Mouse (Mus musculus) CH12.LX (cell line): Measurements from ENCODE around the gene Bap1. TPM values are rescaled to one million over a fixed set of nuclear protein-coding genes. Genes with fewer than 3 reads are reported as not detected.

ENCODE experiments used
- DNase-seq: peaks from one replicate; pipeline ENCODE4 v3.0.0-alpha.2; 2013; ENCODE audit errors: extremely low read depth
- H3K27ac ChIP-seq: 2 replicates; pipeline ENCODE4 v1.5.1; 2012; ENCODE audit warnings: low read depth, mild to moderate bottlenecking, control low read depth, moderate library complexity; ENCODE audit not compliant: insufficient read depth
- H3K27me3 ChIP-seq: replicated peaks from 2 replicates; pipeline ENCODE3; 2012; ENCODE audit warnings: inconsistent platforms
- H3K36me3 ChIP-seq, 2 experiments: replicated peaks in 1 of 2; 2 replicates each; pipeline versions ENCODE3 to v1.6.1; 2012; ENCODE audit warnings: inconsistent platforms in 1 of 2, low read length in 1 of 2, mild to moderate bottlenecking in 1 of 2, mixed read lengths in 1 of 2, moderate library complexity in 1 of 2; ENCODE audit not compliant: control insufficient read depth in 1 of 2, insufficient read depth in 1 of 2
- H3K4me1 ChIP-seq, 2 experiments: 2 replicates each; pipeline ENCODE4 v1.6.1; 2012; ENCODE audit warnings: inconsistent platforms in 1 of 2, moderate library complexity in 1 of 2; ENCODE audit not compliant: insufficient read depth in 2 of 2, control insufficient read depth in 1 of 2
- H3K4me2 ChIP-seq: 2 replicates; pipeline ENCODE4 v1.6.1; 2012; ENCODE audit warnings: low read depth, mild to moderate bottlenecking, control low read depth; ENCODE audit not compliant: poor library complexity, insufficient read depth, severe bottlenecking
- H3K4me3 ChIP-seq, 3 experiments: fragments of 150-350 bp in 1 of 3; sonication (generic) in 1 of 3; replicated peaks in 1 of 3; 2 replicates each; pipeline versions ENCODE3 to v1.5.1; 2011 to 2012; ENCODE audit warnings: low read depth in 2 of 3, low read length in 2 of 3, mild to moderate bottlenecking in 2 of 3, moderate library complexity in 2 of 3, control low read depth in 1 of 3, improper control_type of control experiment in 1 of 3, inconsistent platforms in 1 of 3, mixed read lengths in 1 of 3; ENCODE audit not compliant: poor library complexity in 1 of 3
- H3K79me2 ChIP-seq: replicated peaks from 2 replicates; pipeline ENCODE4 v1.6.1; 2012; ENCODE audit warnings: mild to moderate bottlenecking, moderate library complexity; ENCODE audit not compliant: control insufficient read depth, poor library complexity, insufficient read depth, severe bottlenecking; ENCODE audit errors: extremely low read depth
- H3K9ac ChIP-seq: 2 replicates; pipeline ENCODE4 v1.6.1; 2012; ENCODE audit warnings: low read depth, mild to moderate bottlenecking, control low read depth, moderate library complexity; ENCODE audit not compliant: insufficient read depth
- H3K9me3 ChIP-seq: replicated peaks from 2 replicates; pipeline ENCODE3; 2012; ENCODE audit warnings: low read length, inconsistent platforms, mixed read lengths
- BHLHE40 ChIP-seq: IDR thresholded peaks from 2 replicates; pipeline ENCODE4 v1.6.1; 2011; ENCODE audit warnings: mild to moderate bottlenecking, low read depth, low read length, improper control_type of control experiment
- CHD2 ChIP-seq: IDR thresholded peaks from 2 replicates; pipeline ENCODE4 v1.6.1; 2011; ENCODE audit warnings: low read length, improper control_type of control experiment
- CTCF ChIP-seq, 2 experiments: IDR thresholded peaks in 1 of 2; conservative IDR thresholded peaks in 1 of 2; 2 replicates each; pipeline ENCODE4 v1.5.1; 2011 to 2012; ENCODE audit warnings: low read depth in 2 of 2, low read length in 2 of 2, improper control_type of control experiment in 1 of 2, inconsistent platforms in 1 of 2, mild to moderate bottlenecking in 1 of 2, moderate library complexity in 1 of 2
- E2F4 ChIP-seq: IDR thresholded peaks from 2 replicates; pipeline ENCODE4 v1.6.1; 2011; ENCODE audit warnings: low read depth, low read length, improper control_type of control experiment; ENCODE audit not compliant: insufficient replicate concordance
- ETS1 ChIP-seq: conservative IDR thresholded peaks from 2 replicates; pipeline ENCODE4 v1.6.1; 2012; ENCODE audit warnings: low read depth, mild to moderate bottlenecking, inconsistent platforms, low read length, improper control_type of control experiment, moderate library complexity
- GABPA ChIP-seq: IDR thresholded peaks from 2 replicates; pipeline ENCODE4 v1.6.1; 2012; ENCODE audit warnings: low read depth, low read length, improper control_type of control experiment, inconsistent platforms; ENCODE audit not compliant: insufficient replicate concordance
- IRF4 ChIP-seq: IDR thresholded peaks from 2 replicates; pipeline ENCODE4 v1.6.1; 2014; ENCODE audit warnings: low read depth, mild to moderate bottlenecking, inconsistent platforms, low read length, improper control_type of control experiment
- JUN ChIP-seq: IDR thresholded peaks from 2 replicates; pipeline ENCODE4 v1.6.1; 2011; ENCODE audit warnings: low read depth, mild to moderate bottlenecking, low read length, improper control_type of control experiment, moderate library complexity; ENCODE audit not compliant: insufficient read depth
- JUND ChIP-seq: conservative IDR thresholded peaks from 2 replicates; pipeline ENCODE4 v1.6.1; 2011; ENCODE audit warnings: low read depth, low read length, improper control_type of control experiment
- MAFK ChIP-seq: IDR thresholded peaks from 2 replicates; pipeline ENCODE4 v1.6.1; 2011; ENCODE audit warnings: low read length, improper control_type of control experiment; ENCODE audit not compliant: insufficient replicate concordance
- MAX ChIP-seq: IDR thresholded peaks from 2 replicates; pipeline ENCODE4 v1.6.1; 2011; ENCODE audit warnings: low read length, improper control_type of control experiment
- MEF2A ChIP-seq: IDR thresholded peaks from 2 replicates; pipeline ENCODE4 v1.6.1; 2014; ENCODE audit warnings: low read depth, mild to moderate bottlenecking, inconsistent platforms, low read length, improper control_type of control experiment, borderline replicate concordance
- MXI1 ChIP-seq: IDR thresholded peaks from 2 replicates; pipeline ENCODE4 v1.6.1; 2011; ENCODE audit warnings: mild to moderate bottlenecking, low read depth, low read length, improper control_type of control experiment
- NELFE ChIP-seq: IDR thresholded peaks from 2 replicates; pipeline ENCODE4 v1.6.1; 2011; ENCODE audit warnings: low read depth, low read length, improper control_type of control experiment
- RAD21 ChIP-seq: IDR thresholded peaks from 2 replicates; pipeline ENCODE4 v1.6.1; 2011; ENCODE audit warnings: low read depth, mild to moderate bottlenecking, low read length, improper control_type of control experiment, moderate library complexity
- RCOR1 ChIP-seq: conservative IDR thresholded peaks from 2 replicates; pipeline ENCODE4 v1.6.1; 2012; ENCODE audit warnings: low read depth, mild to moderate bottlenecking, inconsistent platforms, low read length, improper control_type of control experiment
- TBP ChIP-seq: conservative IDR thresholded peaks from 2 replicates; pipeline ENCODE4 v1.6.1; 2011; ENCODE audit warnings: low read depth, low read length, improper control_type of control experiment
- TCF12 ChIP-seq: IDR thresholded peaks from 2 replicates; pipeline ENCODE4 v1.6.1; 2014; ENCODE audit warnings: low read depth, mild to moderate bottlenecking, inconsistent platforms, low read length, improper control_type of control experiment
- UBTF ChIP-seq: IDR thresholded peaks from 2 replicates; pipeline ENCODE4 v1.6.1; 2012; ENCODE audit warnings: low read depth, mild to moderate bottlenecking, inconsistent platforms, low read length, improper control_type of control experiment, moderate library complexity
- ZC3H11A ChIP-seq: IDR thresholded peaks from 2 replicates; pipeline ENCODE4 v1.6.1; 2012; ENCODE audit warnings: low read depth, mild to moderate bottlenecking, inconsistent platforms, low read length, improper control_type of control experiment
- ZKSCAN1 ChIP-seq: IDR thresholded peaks from 2 replicates; pipeline ENCODE4 v1.6.1; 2012; ENCODE audit warnings: low read depth, inconsistent platforms, low read length, improper control_type of control experiment, borderline replicate concordance
- ZMIZ1 ChIP-seq: IDR thresholded peaks from 2 replicates; pipeline ENCODE4 v1.6.1; 2012; ENCODE audit warnings: low read depth, mild to moderate bottlenecking, inconsistent platforms, low read length, improper control_type of control experiment
- ZNF384 ChIP-seq: IDR thresholded peaks from 2 replicates; pipeline ENCODE4 v1.6.1; 2012; ENCODE audit warnings: low read depth, low read length, improper control_type of control experiment, inconsistent platforms
- dilution Hi-C: fragments of 300-500 bp; cut with MboI; formaldehyde crosslinking; loops from 2 replicates; pipeline ENCODE4 v1.14.3; 2020; ENCODE audit warnings: low sequenced_read_pairs; ENCODE audit not compliant: extremely low pct_unique_long_range_greater_than_20kb, extremely low pct_ligation_motif_present
- in situ Hi-C: fragments of 300-500 bp; cut with MboI; formaldehyde crosslinking; loops from 3 replicates; pipeline ENCODE4 v1.14.3; 2019; ENCODE audit warnings: low sequenced_read_pairs, low pct_ligation_motif_present, low pct_unique_long_range_greater_than_20kb, mixed read lengths
- polyA plus RNA-seq: library from polyadenylated mRNA; unstranded; fragments of >175 nt; gene quantifications from 2 replicates; pipeline ENCODE4 v1.2.1, GENCODE M21; 2012; ENCODE audit warnings: low read depth; ENCODE audit not compliant: insufficient read length
- total RNA-seq, 2 experiments: library from RNA; depleted of rRNA; stranded (reverse); fragments of 300-350 nt in 1 of 2; fragments of >200 nt in 1 of 2; gene quantifications; 2 replicates each; pipeline ENCODE4 v1.2.3; 2012 to 2014

Gene Bap1
- total and polyA plus RNA-seq, 3 experiments = 56.6 to 87.7 (median 62.0) TPM

DNA sequence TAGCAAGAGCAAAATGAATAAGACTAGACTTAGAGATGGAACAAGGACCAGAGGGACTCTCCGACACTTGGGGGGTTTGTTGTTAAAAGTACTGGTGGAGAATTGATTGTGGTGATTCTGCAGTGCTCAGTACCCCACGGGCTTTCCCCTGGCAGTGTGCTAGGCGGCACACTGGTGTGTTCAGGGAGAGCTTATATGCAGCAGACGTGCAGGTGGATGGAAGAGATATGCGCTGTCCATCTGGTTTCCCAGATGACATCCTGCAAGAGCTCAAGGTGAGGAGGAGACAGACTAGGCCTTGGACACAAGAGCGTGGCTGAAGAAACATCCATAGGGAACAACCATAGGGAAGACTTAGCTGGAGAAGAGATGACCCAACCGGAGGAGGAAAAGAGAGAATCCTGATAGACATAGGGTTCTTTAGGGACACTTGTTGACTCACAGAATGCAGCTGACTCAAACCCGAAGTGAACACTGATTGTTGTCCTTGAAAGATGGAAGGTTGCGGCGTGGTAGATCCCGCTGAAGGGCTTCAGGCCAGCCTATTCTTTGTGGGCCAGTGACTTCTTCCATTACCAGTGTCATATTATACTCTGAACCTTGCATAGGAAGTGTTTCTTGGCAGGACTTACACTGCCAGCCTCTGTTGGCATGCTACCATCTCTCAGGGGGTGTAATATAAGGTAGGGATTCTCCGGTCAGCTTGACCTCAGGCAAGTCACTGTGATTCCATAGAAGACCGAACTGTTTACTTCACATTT lies 44.0 kb upstream of the Bap1 start:
- dilution Hi-C loops (no loop called here), in situ Hi-C loops (no loop called here)
- Histone ChIP-seq H3K4me3 (peak overlapping the region; percentile 61 to 79 (median 63)), H3K9ac (peak overlapping the region; percentile 29; the same call in 1 of the 2 replicates), H3K27ac (no peak overlapping the region), H3K9me3 (no peaks in the 10 kb centered on the region), H3K27me3 (peaks cover 12% of the 10 kb centered on the region), H3K4me2 (peak overlapping the region; percentile 57), H3K79me2 (peaks cover 29% of the 10 kb centered on the region), H3K36me3 (peaks cover 16 to 26% of the 10 kb centered on the region in 2 experiments), H3K4me1 (peaks cover 5 to 24% of the 10 kb centered on the region in 2 experiments; a peak in 3 of 4 replicates)
- DNase-seq = no peak
- TF ChIP-seq ZC3H11A (no peak), RAD21 (no peak), MEF2A (no peak), ZKSCAN1 (no peak), MAX (no peak), ZMIZ1 (no peak), TCF12 (no peak)

DNA sequence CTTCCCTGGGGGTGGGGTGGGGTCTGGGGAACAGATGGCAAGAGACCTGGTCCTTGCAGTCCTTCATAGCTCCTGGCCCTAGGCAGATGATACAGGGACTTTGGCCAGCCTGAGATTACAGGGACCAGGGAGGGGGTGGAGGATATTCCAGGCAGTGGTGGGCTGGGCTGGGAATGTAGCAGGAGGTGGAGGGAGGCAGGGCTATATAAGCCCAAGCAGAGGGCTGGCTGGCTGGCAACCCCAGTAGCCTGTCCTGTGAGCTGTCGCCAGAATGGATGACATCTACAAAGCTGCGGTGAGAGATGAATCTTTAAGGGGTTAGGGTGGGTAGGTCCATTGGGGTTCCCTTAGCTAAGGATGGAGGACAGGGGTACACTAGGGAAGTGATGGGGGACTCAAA lies 43.2 kb upstream of the Bap1 start, which contains the start of gene Tnnc1:
Tnnc1 (plus strand) TSS at position 229 of the 400 bp plus-strand sequence.
- Histone ChIP-seq H3K27ac (no peak within 1 kb of the TSS), H3K79me2 (peaks cover 26% of the 10 kb centered on the region), H3K27me3 (peaks cover 12% of the 10 kb centered on the region), H3K4me3 (peak within 1 kb of the TSS; percentile 61 to 79 (median 63)), H3K9me3 (no peaks in the 10 kb centered on the region), H3K4me2 (peak within 1 kb of the TSS; percentile 57; the same call in 1 of the 2 replicates), H3K4me1 (peaks cover 5 to 24% of the 10 kb centered on the region in 2 experiments; a peak in 3 of 4 replicates), H3K9ac (peak within 1 kb of the TSS; percentile 29; the same call in 1 of the 2 replicates), H3K36me3 (peaks cover 10 to 18% of the 10 kb centered on the region in 2 experiments)
- no peak for DNase-seq
- dilution Hi-C loops = no loop called here
- in situ Hi-C loops = no loop called here
- TF ChIP-seq CHD2 (no peak), BHLHE40 (no peak), RCOR1 (no peak), MAFK (no peak), RAD21 (no peak), TBP (no peak), ETS1 (no peak), MAX (no peak), UBTF (no peak), ZNF384 (no peak), MXI1 (no peak), E2F4 (no peak), GABPA (no peak), ZMIZ1 (no peak), IRF4 (no peak), CTCF (conservative IDR thresholded peaks at IDR 0.05 in 1 of 2, IDR thresholded peaks at IDR 0.05 in 1 of 2; ENCODE audit: low read depth in 2 of 2, low read length in 2 of 2) (no peak), JUND (no peak), JUN (no peak), NELFE (no peak)
